Mouse (Mus musculus): Measurements from ENCODE around the gene Brca1. TPM values are rescaled to one million over a fixed set of nuclear protein-coding genes. Genes with fewer than 3 reads are reported as not detected.

Gene Brca1
- polyA plus RNA-seq, 1 experiment from 2014 or later: 14.7 TPM

DNA sequence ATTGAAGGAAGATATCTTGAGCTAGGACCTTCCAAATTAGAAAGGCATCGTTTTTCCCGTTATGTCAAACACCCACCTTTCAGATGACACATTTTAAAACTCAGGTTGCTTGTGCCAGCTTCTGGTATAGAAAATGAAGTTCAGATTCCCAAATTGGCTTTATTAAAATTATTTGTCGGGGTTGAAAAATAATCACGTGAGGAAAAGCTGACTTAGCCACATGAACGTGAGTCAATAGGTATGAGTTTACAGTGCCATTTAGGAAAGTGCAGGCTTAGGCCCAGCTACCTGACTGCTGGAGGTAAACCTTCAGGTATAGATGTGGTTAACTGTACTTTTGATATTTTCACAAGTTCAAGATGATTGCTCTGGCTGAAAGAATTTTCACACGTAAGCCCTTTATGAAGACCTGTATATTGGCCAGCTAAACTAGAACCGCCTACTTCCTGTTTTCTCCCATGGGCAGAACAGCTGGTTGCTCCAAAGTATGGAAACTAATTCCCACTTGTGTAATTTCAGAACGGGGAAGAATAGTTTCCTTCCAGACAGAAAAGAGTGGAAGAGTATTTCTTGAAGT is 1.7 kb upstream of the Brca1 start:
- peak overlapping the region; percentile 80 for H3K4me3 ChIP-seq (ENCODE audit: low read depth, low read length)
- no peaks in the 10 kb centered on the region for H3K27me3 ChIP-seq (ENCODE audit: control insufficient read depth, insufficient read depth, low read length)
- peak overlapping the region; percentile 67 for H3K4me2 ChIP-seq (replicated peaks; ENCODE audit: low read depth, low read length)
- 16% methylated on average over 8 of the region's 8 CpGs for WGBS
- peaks cover 19% of the 10 kb centered on the region; the same call in 1 of the 2 replicates for H3K4me1 ChIP-seq (ENCODE audit: control insufficient read depth, insufficient read depth, low read length)
- peaks cover 20% of the 10 kb centered on the region for H3K36me3 ChIP-seq (ENCODE audit: control insufficient read depth, insufficient read depth, low read length)
- H3K9me3 ChIP-seq (ENCODE audit: control insufficient read depth, low read depth, low read length): no peaks in the 10 kb centered on the region
- H3K27ac ChIP-seq (ENCODE audit: low read length): peak overlapping the region; percentile 77
- no peak for ATAC-seq (ENCODE audit: insufficient number of reproducible peaks, insufficient read depth, low FRiP score, low read depth)
- peak overlapping the region; percentile 49 for H3K9ac ChIP-seq (replicated peaks; ENCODE audit: low read depth, low read length)

DNA sequence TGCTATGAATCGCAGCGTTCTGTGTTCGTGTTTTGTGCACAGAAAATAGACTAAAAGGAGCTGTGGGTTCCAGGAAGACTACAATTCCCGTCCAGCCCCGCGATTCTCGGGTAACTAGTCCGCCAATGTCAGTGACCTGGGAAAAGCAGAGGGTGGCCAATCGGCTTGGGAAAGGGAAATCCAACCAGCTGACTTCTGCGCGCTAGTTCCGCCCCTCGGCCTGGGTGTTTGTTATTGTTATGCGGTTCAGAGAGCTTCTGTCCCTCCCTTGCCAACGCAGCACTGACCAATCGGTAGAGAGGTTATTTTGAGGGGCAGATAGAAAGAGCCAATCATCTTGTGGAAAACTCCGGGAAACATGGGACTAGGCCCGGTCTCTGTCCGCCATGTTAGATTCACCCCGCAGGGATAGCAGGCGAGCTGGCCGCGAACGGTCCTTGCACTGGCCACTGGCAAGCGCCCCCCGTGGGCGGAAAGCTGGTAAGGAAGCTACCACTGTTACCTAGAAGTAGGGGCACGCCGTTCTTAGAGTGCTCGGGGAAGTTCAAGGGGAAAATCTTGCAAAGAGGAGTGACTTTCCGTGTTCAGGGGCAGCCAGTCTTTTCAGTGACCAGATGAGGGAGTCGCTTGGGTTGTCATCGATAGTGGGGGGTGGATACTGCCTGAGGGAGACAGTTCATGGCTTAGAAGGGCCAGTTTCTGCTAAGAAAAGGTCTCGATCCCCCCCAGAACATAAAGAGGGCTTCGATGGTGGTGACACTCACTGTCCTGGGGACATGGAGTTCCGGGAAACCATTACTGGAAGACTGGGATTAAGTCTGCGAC is 933 bp upstream of the Brca1 start:
- Histone ChIP-seq H3K27ac (ENCODE audit: low read length) (peak overlapping the region; percentile 87), H3K36me3 (ENCODE audit: control insufficient read depth, insufficient read depth, low read length) (peaks cover 14% of the 10 kb centered on the region), H3K27me3 (ENCODE audit: control insufficient read depth, insufficient read depth, low read length) (no peaks in the 10 kb centered on the region), H3K4me2 (replicated peaks; ENCODE audit: low read depth, low read length) (peak overlapping the region; percentile 67), H3K4me3 (ENCODE audit: low read depth, low read length) (peak overlapping the region; percentile 80), H3K9ac (replicated peaks; ENCODE audit: low read depth, low read length) (peak overlapping the region; percentile 49), H3K9me3 (ENCODE audit: control insufficient read depth, low read depth, low read length) (no peaks in the 10 kb centered on the region), H3K4me1 (ENCODE audit: control insufficient read depth, insufficient read depth, low read length) (peaks cover 19% of the 10 kb centered on the region; the same call in 1 of the 2 replicates)
- under 1% methylated on average over 37 of the region's 37 CpGs for WGBS
- ATAC-seq (ENCODE audit: insufficient number of reproducible peaks, insufficient read depth, low FRiP score, low read depth): peak; percentile 98

DNA sequence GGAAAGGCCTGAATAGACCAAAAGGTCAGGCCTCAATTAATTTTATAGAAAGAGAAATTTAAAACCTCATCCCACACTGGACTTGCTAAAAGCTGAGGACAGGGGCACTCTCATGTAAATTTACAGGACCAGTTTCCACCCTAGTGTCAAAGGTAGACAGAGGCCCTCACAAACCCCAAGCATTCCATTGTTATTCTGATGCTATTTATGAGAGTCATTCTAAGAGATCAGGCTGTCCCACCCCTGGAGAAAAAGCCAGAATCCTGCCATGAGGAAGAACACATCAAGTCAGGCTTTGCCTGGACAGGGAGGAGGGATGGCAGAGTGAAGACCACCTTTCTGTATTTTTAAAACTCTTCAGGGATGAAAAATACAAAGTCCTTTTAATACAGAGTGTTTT is 3.2 kb downstream of the Brca1 start:
- H3K27ac ChIP-seq (ENCODE audit: low read length): no peak overlapping the region
- H3K4me2 ChIP-seq (replicated peaks; ENCODE audit: low read depth, low read length): no peak overlapping the region
- H3K9me3 ChIP-seq (ENCODE audit: control insufficient read depth, low read depth, low read length): no peaks in the 10 kb centered on the region
- H3K27me3 ChIP-seq (ENCODE audit: control insufficient read depth, insufficient read depth, low read length): no peaks in the 10 kb centered on the region
- H3K9ac ChIP-seq (replicated peaks; ENCODE audit: low read depth, low read length): no peak overlapping the region
- ATAC-seq (ENCODE audit: insufficient number of reproducible peaks, insufficient read depth, low FRiP score, low read depth): no peak
- H3K4me1 ChIP-seq (ENCODE audit: control insufficient read depth, insufficient read depth, low read length): peaks cover 10% of the 10 kb centered on the region; the same call in 1 of the 2 replicates
- H3K36me3 ChIP-seq (ENCODE audit: control insufficient read depth, insufficient read depth, low read length): no peaks in the 10 kb centered on the region; the same call in 1 of the 2 replicates
- H3K4me3 ChIP-seq (ENCODE audit: low read depth, low read length): no peak overlapping the region

DNA sequence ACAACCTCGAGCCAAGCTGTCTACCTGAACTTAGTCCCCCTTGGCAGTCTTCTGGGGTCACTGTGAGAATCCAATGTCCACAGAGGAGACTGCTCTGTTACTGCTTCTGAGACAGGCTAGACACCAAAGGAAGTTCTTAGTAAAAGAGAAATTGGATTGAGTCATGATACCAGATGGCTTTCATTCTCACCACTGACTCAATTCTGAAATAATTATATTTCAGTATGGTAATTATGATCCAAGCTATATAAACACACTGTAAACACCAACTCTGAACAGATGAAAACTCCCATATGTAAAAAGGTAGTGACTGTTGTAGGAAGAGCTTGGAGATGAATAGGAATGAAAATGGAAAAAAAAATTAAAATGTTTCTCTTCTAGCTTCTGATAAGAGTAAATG is 7.6 kb downstream of the Brca1 start:
- no peak overlapping the region for H3K27ac ChIP-seq (ENCODE audit: low read length)
- no peaks in the 10 kb centered on the region for H3K4me1 ChIP-seq (ENCODE audit: control insufficient read depth, insufficient read depth, low read length)
- ATAC-seq (ENCODE audit: insufficient number of reproducible peaks, insufficient read depth, low FRiP score, low read depth): no peak
- no peak overlapping the region for H3K4me3 ChIP-seq (ENCODE audit: low read depth, low read length)
- no peaks in the 10 kb centered on the region for H3K27me3 ChIP-seq (ENCODE audit: control insufficient read depth, insufficient read depth, low read length)
- H3K36me3 ChIP-seq (ENCODE audit: control insufficient read depth, insufficient read depth, low read length): peaks cover 3% of the 10 kb centered on the region; the same call in 1 of the 2 replicates
- no peak overlapping the region for H3K4me2 ChIP-seq (replicated peaks; ENCODE audit: low read depth, low read length)
- H3K9me3 ChIP-seq (ENCODE audit: control insufficient read depth, low read depth, low read length): no peaks in the 10 kb centered on the region
- 61% methylated on average over 1 of the region's 1 CpGs for WGBS
- H3K9ac ChIP-seq (replicated peaks; ENCODE audit: low read depth, low read length): no peak overlapping the region

DNA sequence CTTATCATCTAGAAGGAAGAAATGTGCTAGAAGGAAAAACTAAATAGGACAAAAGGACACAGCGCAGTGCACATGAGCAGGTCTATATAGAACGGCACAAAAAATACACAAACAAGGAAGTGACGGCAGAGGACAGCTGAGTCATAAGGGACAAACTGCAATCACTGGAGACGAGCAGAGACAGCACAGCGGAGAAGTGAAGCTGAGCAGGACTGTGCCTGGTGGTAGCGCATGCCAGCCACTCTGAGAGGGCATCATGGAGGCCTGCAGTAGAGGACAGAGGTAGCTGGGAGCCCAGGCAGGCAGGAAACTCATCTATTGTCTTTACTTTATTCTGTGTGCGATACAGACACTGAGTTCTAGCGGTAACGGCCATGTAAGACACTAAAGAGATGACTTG is 8.2 kb downstream of the Brca1 start:
- H3K4me3 ChIP-seq (ENCODE audit: low read depth, low read length): no peak overlapping the region
- no peak overlapping the region for H3K27ac ChIP-seq (ENCODE audit: low read length)
- no peak overlapping the region for H3K4me2 ChIP-seq (replicated peaks; ENCODE audit: low read depth, low read length)
- peaks cover 7% of the 10 kb centered on the region for H3K36me3 ChIP-seq (ENCODE audit: control insufficient read depth, insufficient read depth, low read length)
- no peak overlapping the region for H3K9ac ChIP-seq (replicated peaks; ENCODE audit: low read depth, low read length)
- no peak for ATAC-seq (ENCODE audit: insufficient number of reproducible peaks, insufficient read depth, low FRiP score, low read depth)
- H3K9me3 ChIP-seq (ENCODE audit: control insufficient read depth, low read depth, low read length): no peaks in the 10 kb centered on the region
- no peaks in the 10 kb centered on the region for H3K4me1 ChIP-seq (ENCODE audit: control insufficient read depth, insufficient read depth, low read length)
- H3K27me3 ChIP-seq (ENCODE audit: control insufficient read depth, insufficient read depth, low read length): no peaks in the 10 kb centered on the region
- WGBS: 89% methylated on average over 9 of the region's 9 CpGs

DNA sequence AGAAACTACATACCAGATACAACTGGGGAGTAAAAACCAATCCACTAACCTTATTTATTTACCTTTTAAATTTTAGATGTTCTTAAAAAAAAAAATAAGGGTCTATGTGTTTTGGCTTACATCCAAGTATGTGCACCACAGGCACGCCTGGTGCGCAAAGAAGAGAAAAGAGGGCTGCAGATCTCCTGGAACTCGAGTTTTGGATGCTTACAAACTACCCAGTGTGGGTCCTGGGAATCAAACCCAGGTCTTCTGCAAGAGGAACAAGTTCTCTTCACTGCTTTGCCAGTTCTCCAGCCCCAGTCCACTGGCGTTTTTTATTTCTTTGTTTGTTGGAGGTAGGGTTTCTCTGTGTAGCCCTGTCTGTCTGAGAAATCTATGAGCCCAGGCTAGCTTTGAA is 25.1 kb downstream of the Brca1 start:
- Histone ChIP-seq H3K4me1 (ENCODE audit: control insufficient read depth, insufficient read depth, low read length) (no peaks in the 10 kb centered on the region), H3K9me3 (ENCODE audit: control insufficient read depth, low read depth, low read length) (no peaks in the 10 kb centered on the region), H3K4me2 (replicated peaks; ENCODE audit: low read depth, low read length) (no peak overlapping the region), H3K27me3 (ENCODE audit: control insufficient read depth, insufficient read depth, low read length) (no peaks in the 10 kb centered on the region), H3K27ac (ENCODE audit: low read length) (no peak overlapping the region), H3K9ac (replicated peaks; ENCODE audit: low read depth, low read length) (no peak overlapping the region), H3K36me3 (ENCODE audit: control insufficient read depth, insufficient read depth, low read length) (peaks cover 39% of the 10 kb centered on the region), H3K4me3 (ENCODE audit: low read depth, low read length) (no peak overlapping the region)
- ATAC-seq (ENCODE audit: insufficient number of reproducible peaks, insufficient read depth, low FRiP score, low read depth): no peak
- WGBS: 89% methylated on average over 4 of the region's 4 CpGs

DNA sequence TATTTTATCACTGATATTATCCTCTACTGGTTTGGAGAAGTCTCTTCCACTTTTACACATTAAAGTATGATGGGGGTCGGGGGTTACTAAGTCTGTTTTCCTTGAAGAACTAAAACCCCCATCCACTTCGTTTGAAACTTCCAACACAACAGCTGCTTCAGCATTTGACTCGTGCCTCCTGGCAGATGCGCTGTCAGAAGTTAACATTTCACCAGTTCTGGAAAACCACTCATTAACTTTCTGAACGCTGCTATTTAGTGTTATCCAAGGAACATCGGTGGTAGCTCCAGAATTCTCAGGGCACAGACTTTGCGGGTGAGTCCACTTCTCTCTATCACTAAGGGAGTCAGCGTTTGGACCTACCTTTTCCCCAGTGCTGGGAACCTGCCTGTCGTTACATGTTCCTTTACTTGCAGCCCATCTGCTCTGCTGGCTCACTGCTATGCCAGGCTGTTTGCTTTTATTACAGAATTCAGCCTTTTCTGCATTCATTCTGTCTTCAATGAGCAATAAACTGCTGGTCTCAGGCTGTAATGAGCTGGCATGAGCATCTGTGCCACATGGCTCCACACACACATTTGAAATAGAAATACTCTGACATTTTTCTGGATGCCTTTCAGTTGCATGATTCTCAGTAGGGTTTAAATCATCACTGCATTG is 25.7 kb downstream of the Brca1 start:
- WGBS: 93% methylated on average over 9 of the region's 9 CpGs

DNA sequence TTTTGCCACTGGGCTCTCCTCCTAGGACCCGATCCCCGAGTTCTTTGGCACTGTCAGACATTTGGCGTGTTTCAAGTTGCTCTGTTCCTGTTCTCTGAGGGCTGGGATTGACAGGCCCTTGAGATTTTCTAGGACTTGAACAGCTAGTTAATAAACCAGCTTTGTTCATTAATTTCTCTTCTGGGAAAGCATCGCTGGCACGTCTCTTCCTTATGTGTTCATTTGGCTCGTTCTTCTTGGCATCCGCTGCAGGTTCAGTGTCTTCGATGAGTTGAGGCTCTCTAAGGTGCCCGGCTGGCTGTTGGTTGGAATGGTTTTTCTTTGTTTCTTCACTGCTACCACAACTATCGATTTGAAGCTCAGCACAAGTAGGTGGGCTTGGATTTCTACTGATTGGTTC is 26.7 kb downstream of the Brca1 start:
- Histone ChIP-seq H3K27ac (ENCODE audit: low read length) (no peak overlapping the region), H3K9ac (replicated peaks; ENCODE audit: low read depth, low read length) (no peak overlapping the region), H3K9me3 (ENCODE audit: control insufficient read depth, low read depth, low read length) (no peaks in the 10 kb centered on the region), H3K27me3 (ENCODE audit: control insufficient read depth, insufficient read depth, low read length) (no peaks in the 10 kb centered on the region), H3K4me1 (ENCODE audit: control insufficient read depth, insufficient read depth, low read length) (no peaks in the 10 kb centered on the region), H3K4me3 (ENCODE audit: low read depth, low read length) (no peak overlapping the region), H3K4me2 (replicated peaks; ENCODE audit: low read depth, low read length) (no peak overlapping the region), H3K36me3 (ENCODE audit: control insufficient read depth, insufficient read depth, low read length) (peaks cover 31% of the 10 kb centered on the region)
- no peak for ATAC-seq (ENCODE audit: insufficient number of reproducible peaks, insufficient read depth, low FRiP score, low read depth)
- WGBS: 90% methylated on average over 10 of the region's 10 CpGs

More for the DNA sequence above, 25.7 kb downstream of the Brca1 start:
- Histone ChIP-seq H3K27ac (ENCODE audit: low read length) (no peak overlapping the region), H3K4me3 (ENCODE audit: low read depth, low read length) (no peak overlapping the region), H3K9me3 (ENCODE audit: control insufficient read depth, low read depth, low read length) (no peaks in the 10 kb centered on the region), H3K4me1 (ENCODE audit: control insufficient read depth, insufficient read depth, low read length) (no peaks in the 10 kb centered on the region), H3K9ac (replicated peaks; ENCODE audit: low read depth, low read length) (no peak overlapping the region), H3K36me3 (ENCODE audit: control insufficient read depth, insufficient read depth, low read length) (peaks cover 36% of the 10 kb centered on the region), H3K27me3 (ENCODE audit: control insufficient read depth, insufficient read depth, low read length) (no peaks in the 10 kb centered on the region), H3K4me2 (replicated peaks; ENCODE audit: low read depth, low read length) (no peak overlapping the region)
- no peak for ATAC-seq (ENCODE audit: insufficient number of reproducible peaks, insufficient read depth, low FRiP score, low read depth)

Measured in stomach, embryonic 14.5 days (tissue).